Mouse (Mus musculus) 3T3-L1 (cell line): Measurements from ENCODE around the gene Gm9964.
"Not testable (repeated sequence)": the region's sequence is repeated elsewhere in the genome, so short reads cannot be mapped to it uniquely, and the experiment has no call there.

Source experiments
- DNase-seq: peaks from one replicate; pipeline ENCODE4 v3.0.0-alpha.2; 2015; ENCODE audit warnings: low read depth, low spot score

Gm9964 gene

GRCm38 (mm10) chr11:79299719-79300431, 3.2 kb upstream of the Gm9964 start:
- DNase-seq, result no peak

GRCm38 (mm10) chr11:79296167-79296566, 539 bp downstream of the Gm9964 start:
- peak; percentile 73 for DNase-seq

GRCm38 (mm10) chr11:79293971-79294370, 2.7 kb downstream of the Gm9964 start:
- DNase-seq, result no peak

- no peak for DNase-seq
Observed at GRCm38 (mm10) chr11:79293025-79293424, 3.7 kb downstream of the Gm9964 start.

- DNase-seq, result no peak
Observed at GRCm38 (mm10) chr11:79292130-79292529, 4.6 kb downstream of the Gm9964 start.

- DNase-seq, result no peak
Observed at GRCm38 (mm10) chr11:79291651-79292050, 5.1 kb downstream of the Gm9964 start.

- DNase-seq, result peak; percentile 90
Observed at GRCm38 (mm10) chr11:79290473-79290872, 6.2 kb downstream of the Gm9964 start.

- no peak for DNase-seq
Observed at GRCm38 (mm10) chr11:79288913-79289640, 7.6 kb downstream of the Gm9964 start.

GRCm38 (mm10) chr11:79288278-79288843, 8.3 kb downstream of the Gm9964 start:
- DNase-seq, result no peak

- peak; percentile 42 for DNase-seq
Observed at GRCm38 (mm10) chr11:79287447-79287846, 9.3 kb downstream of the Gm9964 start.

GRCm38 (mm10) chr11:79286305-79286799, 10.4 kb downstream of the Gm9964 start:
- DNase-seq, result no peak

GRCm38 (mm10) chr11:79283350-79284030, 13.2 kb downstream of the Gm9964 start:
- DNase-seq, result no peak

- DNase-seq, result no peak
Observed at GRCm38 (mm10) chr11:79281396-79281795, 15.3 kb downstream of the Gm9964 start.

- peak; percentile 70 for DNase-seq
Observed at GRCm38 (mm10) chr11:79279732-79280405, 16.8 kb downstream of the Gm9964 start.

GRCm38 (mm10) chr11:79273757-79274156, 22.9 kb downstream of the Gm9964 start:
- DNase-seq, result no peak

- DNase-seq, result no peak
Observed at GRCm38 (mm10) chr11:79273039-79273438, 23.7 kb downstream of the Gm9964 start.

GRCm38 (mm10) chr11:79267171-79267570, 29.5 kb downstream of the Gm9964 start:
- no peak for DNase-seq

- DNase-seq, result peak; percentile 69
Observed at GRCm38 (mm10) chr11:79264376-79264775, 32.3 kb downstream of the Gm9964 start.

GRCm38 (mm10) chr11:79260126-79260525, 36.6 kb downstream of the Gm9964 start:
- not testable (repeated sequence) for DNase-seq

GRCm38 (mm10) chr11:79258738-79259137, 38.0 kb downstream of the Gm9964 start:
- DNase-seq, result no peak

GRCm38 (mm10) chr11:79254391-79255098, 42.2 kb downstream of the Gm9964 start, which contains the start of gene Wsb1:
Gene Wsb1, minus strand, starts transcription at chr11:79254671.
- peak; percentile 91 for DNase-seq
